In genomic region chrX:48462754-48463507, GRCm38 (mm10) we compare ENCODE assay signal across 8 mouse cellular contexts. TPM values are rescaled to one million over a fixed set of nuclear protein-coding genes. Genes with fewer than 3 reads are reported as not detected.
DNase-seq lines count a peak whose midpoint lies in the region; ATAC-seq lines count a peak whose summit lies in the region.

Elf4 (minus strand) TSS chrX:48463132.

- H3K4me2 ChIP-seq in embryonic facial prominence, embryonic 12.5 days (replicated peaks), result peak within 1 kb of the TSS; percentile 56
- peak within 1 kb of the TSS; percentile 79 for H3K4me2 ChIP-seq in heart, embryonic 12.5 days
- H3K4me2 ChIP-seq in kidney, embryonic 15.5 days, result peak within 1 kb of the TSS; percentile 72
- H3K4me2 ChIP-seq in liver, embryonic 12.5 days, result peak within 1 kb of the TSS; percentile 73
- H3K4me2 ChIP-seq in stomach, embryonic 15.5 days, result peak within 1 kb of the TSS; percentile 66

- peak within 1 kb of the TSS; percentile 32 for H3K4me3 ChIP-seq in embryonic facial prominence, embryonic 12.5 days
- H3K4me3 ChIP-seq in heart, embryonic 12.5 days, result peak within 1 kb of the TSS; percentile 45
- peak within 1 kb of the TSS; percentile 43 for H3K4me3 ChIP-seq in kidney, embryonic 15.5 days (replicated peaks)
- H3K4me3 ChIP-seq in liver, embryonic 12.5 days, result peak within 1 kb of the TSS; percentile 51
- H3K4me3 ChIP-seq in stomach, embryonic 15.5 days (replicated peaks), result peak within 1 kb of the TSS; percentile 44

- 17% methylated on average over 38 of the region's 38 CpGs for WGBS in embryonic facial prominence, embryonic 12.5 days
- WGBS in heart, embryonic 12.5 days, result 17% methylated on average over 38 of the region's 38 CpGs
- 20% methylated on average over 38 of the region's 38 CpGs for WGBS in kidney, embryonic 15.5 days
- 16% methylated on average over 38 of the region's 38 CpGs for WGBS in liver, embryonic 12.5 days (ENCODE audit: insufficient replicate concordance)
- WGBS in stomach, embryonic 15.5 days, result 20% methylated on average over 38 of the region's 38 CpGs

- no peaks in the 10 kb centered on the region for H3K9me3 ChIP-seq in embryonic facial prominence, embryonic 12.5 days
- H3K9me3 ChIP-seq in heart, embryonic 12.5 days (replicated peaks), result no peaks in the 10 kb centered on the region
- no peaks in the 10 kb centered on the region for H3K9me3 ChIP-seq in kidney, embryonic 15.5 days (replicated peaks)
- H3K9me3 ChIP-seq in liver, embryonic 12.5 days (replicated peaks), result no peaks in the 10 kb centered on the region
- H3K9me3 ChIP-seq in stomach, embryonic 15.5 days, result no peaks in the 10 kb centered on the region

- H3K36me3 ChIP-seq in embryonic facial prominence, embryonic 12.5 days, result no peaks in the 10 kb centered on the region
- no peaks in the 10 kb centered on the region for H3K36me3 ChIP-seq in heart, embryonic 12.5 days
- H3K36me3 ChIP-seq in kidney, embryonic 15.5 days, result no peaks in the 10 kb centered on the region
- no peaks in the 10 kb centered on the region for H3K36me3 ChIP-seq in liver, embryonic 12.5 days
- H3K36me3 ChIP-seq in stomach, embryonic 15.5 days, result no peaks in the 10 kb centered on the region

- no peaks in the 10 kb centered on the region for H3K27me3 ChIP-seq in embryonic facial prominence, embryonic 12.5 days
- no peaks in the 10 kb centered on the region for H3K27me3 ChIP-seq in heart, embryonic 12.5 days (replicated peaks)
- H3K27me3 ChIP-seq in kidney, embryonic 15.5 days, result no peaks in the 10 kb centered on the region
- peaks cover 8% of the 10 kb centered on the region; the same call in 1 of the 2 replicates for H3K27me3 ChIP-seq in liver, embryonic 12.5 days (replicated peaks)
- H3K27me3 ChIP-seq in stomach, embryonic 15.5 days (replicated peaks), result no peaks in the 10 kb centered on the region

- no peak within 1 kb of the TSS for H3K27ac ChIP-seq in embryonic facial prominence, embryonic 12.5 days
- no peak within 1 kb of the TSS for H3K27ac ChIP-seq in heart, embryonic 12.5 days (ENCODE audit: poor library complexity, severe bottlenecking)
- no peak within 1 kb of the TSS for H3K27ac ChIP-seq in kidney, embryonic 15.5 days
- H3K27ac ChIP-seq in liver, embryonic 12.5 days, result no peak within 1 kb of the TSS
- no peak within 1 kb of the TSS; the same call in 1 of the 2 replicates for H3K27ac ChIP-seq in stomach, embryonic 15.5 days

- no peaks in the 10 kb centered on the region for H3K4me1 ChIP-seq in embryonic facial prominence, embryonic 12.5 days
- H3K4me1 ChIP-seq in heart, embryonic 12.5 days (replicated peaks), result peaks cover 20% of the 10 kb centered on the region
- peaks cover 4% of the 10 kb centered on the region; the same call in 1 of the 2 replicates for H3K4me1 ChIP-seq in kidney, embryonic 15.5 days
- H3K4me1 ChIP-seq in liver, embryonic 12.5 days, result peaks cover 11% of the 10 kb centered on the region; the same call in 1 of the 2 replicates
- no peaks in the 10 kb centered on the region for H3K4me1 ChIP-seq in stomach, embryonic 15.5 days

- peak within 1 kb of the TSS; percentile 53 for H3K9ac ChIP-seq in embryonic facial prominence, embryonic 12.5 days
- peak within 1 kb of the TSS; percentile 69 for H3K9ac ChIP-seq in heart, embryonic 12.5 days
- H3K9ac ChIP-seq in kidney, embryonic 15.5 days, result peak within 1 kb of the TSS; percentile 35
- peak within 1 kb of the TSS; percentile 59 for H3K9ac ChIP-seq in liver, embryonic 12.5 days
- H3K9ac ChIP-seq in stomach, embryonic 15.5 days, result no peak within 1 kb of the TSS

- ATAC-seq in embryonic facial prominence, embryonic 12.5 days (ENCODE audit: insufficient number of reproducible peaks, insufficient read depth, low FRiP score, low TSS enrichment), result peak; percentile 86
- peak; percentile 67 for ATAC-seq in heart, embryonic 12.5 days (ENCODE audit: insufficient number of reproducible peaks, low FRiP score)
- ATAC-seq in kidney, embryonic 15.5 days (replicated peaks; ENCODE audit: low FRiP score), result peak; percentile 91
- ATAC-seq in liver, embryonic 12.5 days, result peak; percentile 77
- peak; percentile 82 for ATAC-seq in stomach, embryonic 15.5 days (ENCODE audit: insufficient read depth, low FRiP score, low read depth)

- peak; percentile 63 for DNase-seq in A20 (ENCODE audit: low read depth, low spot score)
- peak; percentile 75 for DNase-seq in adrenal gland, adult 2 months
- peak; percentile 55 to 65 for DNase-seq in natural killer cell, adult 2 months (ENCODE audit: low spot score in 2 of 2)

RNA-seq across cellular contexts. Expression of gene Elf4, which starts in this region (rescaled TPM):
- total RNA-seq in adrenal gland, adult 2 months (2021), result 10 to 100 TPM in 1 of 2 experiments, 1 to 10 TPM in 1; 8.2 to 19.1 TPM
- 8.1 and 13.5 TPM in 2 replicates for polyA plus RNA-seq in adrenal gland, adult 2 months (2012; rRNA removed)
- polyA plus RNA-seq in embryonic facial prominence, embryonic 12.5 days (2016; fragmentation: Nextera tagmentation; extraction: Ambion mirVana), result 3.2 and 4.0 TPM in 2 replicates
- 17.0 and 18.7 TPM in 2 replicates for polyA plus RNA-seq in heart, embryonic 12.5 days (2016; fragmentation: Nextera tagmentation; extraction: Ambion mirVana)
- 5.3 and 6.3 TPM in 2 replicates for polyA plus RNA-seq in kidney, embryonic 15.5 days (2015; fragmentation: Nextera tagmentation; extraction: Ambion mirVana)
- polyA plus RNA-seq in liver, embryonic 12.5 days (2016; fragmentation: Nextera tagmentation; extraction: Ambion mirVana), result 4.0 and 4.3 TPM in 2 replicates
- polyA plus RNA-seq in stomach, embryonic 15.5 days (2015; fragmentation: Nextera tagmentation; extraction: Ambion mirVana), result 9.2 and 10.6 TPM in 2 replicates
